Mouse (Mus musculus) c-Kit-positive CD71-positive TER-119-negative erythroid progenitor cells, embryonic 14.5 days (primary cell): ENCODE results near the gene Adgra1.
A peak's percentile ranks its signal among the peaks of the same experiment; 100 is the strongest.

ENCODE experiments used
- DNase-seq: peaks from one replicate; pipeline ENCODE4 v3.0.0-alpha.2; 2013; ENCODE audit warnings: low read depth

Gene Adgra1

DNA sequence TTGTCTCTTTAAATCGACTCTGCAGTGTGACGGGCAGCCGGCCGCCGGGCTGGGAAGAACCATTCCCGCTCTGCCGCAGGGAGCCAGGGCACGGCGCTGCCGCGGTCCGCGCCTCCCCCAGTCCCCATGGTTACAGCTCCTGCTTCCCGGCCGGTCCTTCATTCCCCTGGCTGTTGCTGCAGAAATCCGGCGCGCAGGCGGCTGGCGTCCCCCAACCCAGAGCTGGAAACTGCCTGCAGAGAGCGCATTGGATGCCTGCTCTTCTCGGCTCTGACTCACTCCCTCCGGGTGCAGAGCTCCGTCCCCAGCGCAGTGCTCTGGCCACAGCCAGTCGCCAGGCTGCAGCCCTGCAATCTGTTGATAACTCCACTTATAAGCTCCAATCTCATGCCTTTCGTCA is at the start of gene Adgra1:
Gene Adgra1, plus strand, starts transcription at position 139 of the 400 bp plus-strand sequence.
- no peak for DNase-seq

DNA sequence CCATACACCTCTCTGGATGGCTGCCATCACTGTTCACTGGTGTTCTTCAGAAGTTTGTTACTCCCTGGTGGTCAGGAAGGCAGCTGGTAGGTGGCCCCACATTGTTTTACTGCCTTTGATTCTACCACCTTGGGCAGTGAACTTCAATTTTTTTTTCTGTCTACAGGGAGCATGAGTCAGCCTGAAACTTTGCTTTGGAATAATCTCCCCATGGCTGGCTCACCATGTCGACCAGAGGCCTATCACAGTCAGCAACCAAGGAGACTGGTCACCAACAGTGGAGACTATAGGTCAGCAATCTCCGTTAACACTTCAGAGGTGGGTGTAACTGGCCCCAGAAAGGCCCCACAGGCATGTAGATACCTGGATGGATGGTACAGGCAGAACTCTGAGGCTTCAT is 46.6 kb upstream of the Adgra1 start:
- no peak for DNase-seq

DNA sequence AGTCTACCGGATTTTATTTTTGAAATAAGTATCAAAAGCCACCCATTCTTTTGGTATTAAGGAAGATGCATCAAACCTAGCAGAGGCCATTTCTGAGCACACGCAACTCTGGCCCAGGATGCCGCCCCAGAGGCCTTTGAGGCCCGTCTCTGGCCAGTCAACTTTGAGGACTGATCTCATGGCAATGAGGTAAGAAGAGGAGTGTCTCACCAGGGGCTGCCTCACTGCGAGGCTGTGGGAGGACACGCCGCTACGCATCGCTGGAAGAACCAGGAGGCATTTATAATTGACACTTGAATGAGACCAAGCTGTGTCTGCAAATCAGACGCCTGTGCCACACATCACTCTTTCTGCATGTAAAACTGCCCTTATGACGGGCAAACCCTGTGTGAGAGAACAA is 45.0 kb upstream of the Adgra1 start:
- DNase-seq = no peak

DNA sequence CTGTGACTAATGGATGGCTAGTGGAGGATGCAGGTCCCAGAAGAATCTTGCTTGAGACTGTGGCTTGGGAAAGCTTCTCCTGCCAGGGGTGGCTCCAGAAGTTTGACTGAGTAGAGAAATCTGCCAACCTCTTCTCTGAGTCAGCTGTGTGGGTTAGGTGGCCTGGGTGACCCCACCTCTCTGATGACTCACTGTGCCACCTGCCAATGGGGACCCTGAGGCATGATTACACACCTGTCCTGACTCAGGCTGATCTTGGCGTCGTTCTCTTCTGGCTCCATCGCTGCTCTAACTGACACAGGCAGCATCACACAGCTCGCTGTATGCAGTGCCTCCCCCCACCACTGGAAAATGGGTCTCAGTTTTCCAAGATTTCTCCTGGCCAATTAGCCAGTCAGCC is 44.3 kb upstream of the Adgra1 start:
- no peak for DNase-seq

DNA sequence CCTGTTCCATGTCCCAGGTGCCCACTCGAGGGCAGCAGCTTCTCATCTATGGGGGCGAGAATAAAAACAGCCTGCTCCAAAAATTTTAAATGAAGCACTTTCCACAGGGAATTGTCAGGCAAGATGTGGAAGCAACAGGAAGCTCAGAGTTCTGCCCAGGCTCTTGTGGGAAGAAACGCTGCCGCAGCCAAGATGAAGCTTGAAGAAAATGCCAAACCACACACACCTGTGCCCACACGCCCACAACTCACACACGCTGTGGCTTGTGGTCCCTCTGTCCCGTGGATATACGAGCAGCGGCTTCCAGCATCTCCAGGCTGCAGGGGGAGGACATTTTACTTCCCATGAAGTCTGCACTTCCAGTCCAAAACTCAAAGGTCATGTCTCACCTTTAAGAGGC is 42.4 kb upstream of the Adgra1 start:
- no peak for DNase-seq

DNA sequence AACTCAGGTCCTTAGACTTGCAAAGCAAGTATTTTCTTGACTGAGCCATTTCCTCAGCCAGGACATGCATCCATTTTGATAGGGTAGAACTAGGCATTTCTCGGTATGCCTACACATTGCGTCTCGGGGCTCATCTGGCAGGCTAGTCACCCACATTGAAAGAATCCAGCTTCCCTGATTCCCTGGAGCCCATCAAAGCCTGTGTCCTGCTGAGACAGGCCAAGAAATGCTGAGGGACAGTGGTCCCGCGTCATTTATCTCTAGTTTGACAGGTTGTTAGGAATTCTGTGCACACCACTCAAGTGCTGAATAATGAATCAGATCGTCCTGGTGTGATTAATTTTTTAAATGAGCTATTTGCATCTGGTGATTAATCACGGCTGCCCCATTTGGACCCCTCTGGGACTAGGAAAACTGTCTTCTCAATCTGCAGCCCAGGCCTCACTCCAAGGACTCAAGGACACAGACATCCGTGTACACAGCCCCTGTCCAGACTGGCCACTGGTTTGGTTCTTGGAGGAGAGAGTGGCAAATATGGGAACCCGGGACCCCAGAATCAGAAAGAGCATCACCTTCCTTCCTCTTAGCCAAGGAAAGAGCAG is 38.9 kb upstream of the Adgra1 start:
- DNase-seq = no peak

DNA sequence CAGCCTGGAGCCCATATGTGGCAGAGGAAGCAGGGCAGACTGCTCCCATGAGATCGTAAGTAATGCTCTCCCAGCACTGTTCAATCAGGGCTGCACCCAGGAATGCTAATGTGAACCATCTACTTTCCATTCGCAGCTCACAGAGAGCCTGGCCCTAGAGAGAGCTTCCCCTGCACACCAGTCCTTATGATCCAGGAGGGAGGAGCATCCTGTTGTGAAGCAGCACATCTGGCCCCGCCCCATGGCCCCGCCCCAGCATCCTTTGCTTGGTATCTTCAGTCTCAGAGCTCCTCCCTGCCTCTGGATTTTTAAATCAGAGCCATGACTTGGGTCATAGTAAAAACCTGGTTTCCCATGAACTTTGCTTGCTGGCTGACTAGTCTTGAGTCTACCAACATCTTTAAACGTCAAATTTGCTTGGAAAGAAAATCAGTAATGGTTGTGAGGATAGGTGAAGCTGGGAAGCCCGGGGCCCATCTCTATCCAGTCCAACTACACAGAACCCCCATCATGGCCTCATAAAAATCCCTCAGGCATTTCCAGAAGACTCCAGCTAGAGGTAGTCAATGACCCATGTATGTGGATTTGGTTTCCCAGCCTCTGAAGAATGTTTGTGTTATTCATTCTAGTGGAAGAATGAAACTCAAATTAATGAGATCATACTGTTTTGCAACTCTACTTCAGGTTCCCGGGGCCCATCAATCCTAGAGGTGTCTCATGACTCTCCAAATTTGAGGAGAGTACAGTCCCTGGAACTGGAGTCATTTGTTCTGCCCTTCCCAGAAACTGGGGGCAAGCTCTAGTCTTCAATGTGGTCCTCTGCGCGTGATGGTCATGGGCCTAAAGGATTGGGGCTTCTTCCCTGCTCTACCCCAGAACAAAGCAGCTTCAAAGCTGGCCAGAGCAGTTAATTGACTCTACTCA is 36.5 kb upstream of the Adgra1 start:
- DNase-seq = no peak

DNA sequence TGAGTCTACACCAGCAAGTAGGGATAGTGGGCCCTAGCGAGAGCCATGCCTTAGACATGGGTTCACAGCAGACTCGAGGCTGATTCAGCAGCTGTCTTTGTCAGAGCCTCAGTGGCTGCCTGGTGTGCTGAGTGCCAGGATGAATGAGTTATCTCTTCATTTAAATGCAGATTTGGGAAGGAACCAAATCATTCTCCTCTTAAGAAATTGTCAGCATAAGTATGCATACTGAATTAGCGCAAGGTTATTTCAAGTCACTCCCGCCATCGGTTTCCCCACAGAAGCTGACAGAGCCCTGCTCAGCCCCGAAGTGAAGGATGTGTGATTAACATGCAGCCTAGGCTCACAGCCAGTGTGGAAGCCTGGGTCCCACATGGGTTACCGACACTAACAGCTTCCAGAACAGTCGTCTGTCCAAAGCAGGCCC is 27.8 kb upstream of the Adgra1 start:
- no peak for DNase-seq

DNA sequence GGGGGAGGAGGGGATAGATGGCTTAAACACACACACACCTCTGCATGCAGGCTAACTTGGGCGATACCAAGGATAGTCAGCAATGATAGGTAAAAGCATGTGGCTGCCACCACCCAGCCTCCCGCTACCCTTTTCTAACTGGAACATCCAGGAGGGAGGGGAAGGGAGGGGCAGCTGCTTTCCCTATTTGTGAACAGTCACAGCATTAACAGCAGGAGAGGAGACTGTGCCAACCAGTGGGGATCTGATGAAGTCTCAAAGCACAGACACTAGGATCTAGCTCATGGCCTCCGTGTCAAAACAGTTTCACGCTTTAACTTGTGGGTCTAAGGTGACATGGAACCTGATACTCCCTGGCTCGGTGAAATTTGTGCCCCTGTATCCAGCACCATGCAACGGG is 23.9 kb upstream of the Adgra1 start:
- DNase-seq = no peak

DNA sequence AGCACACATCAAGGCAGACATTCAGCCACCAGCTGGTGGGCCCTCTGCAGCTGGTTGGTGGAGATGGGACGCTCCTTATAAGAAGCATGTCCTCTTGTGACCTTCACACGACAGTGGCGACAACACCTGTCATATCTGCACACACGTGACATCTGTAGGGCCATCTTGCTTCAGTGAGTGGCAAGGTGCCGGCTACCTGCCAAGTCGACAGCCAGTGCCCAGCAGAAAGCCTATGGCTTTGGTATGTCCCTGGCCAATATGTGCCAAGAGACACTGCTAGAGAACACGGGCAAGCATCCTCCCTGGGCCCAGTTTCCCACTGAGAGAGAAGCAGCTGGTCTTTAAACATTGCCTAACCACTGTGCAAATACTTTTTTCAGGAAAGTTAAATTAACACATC is 22.3 kb upstream of the Adgra1 start:
- no peak for DNase-seq

DNA sequence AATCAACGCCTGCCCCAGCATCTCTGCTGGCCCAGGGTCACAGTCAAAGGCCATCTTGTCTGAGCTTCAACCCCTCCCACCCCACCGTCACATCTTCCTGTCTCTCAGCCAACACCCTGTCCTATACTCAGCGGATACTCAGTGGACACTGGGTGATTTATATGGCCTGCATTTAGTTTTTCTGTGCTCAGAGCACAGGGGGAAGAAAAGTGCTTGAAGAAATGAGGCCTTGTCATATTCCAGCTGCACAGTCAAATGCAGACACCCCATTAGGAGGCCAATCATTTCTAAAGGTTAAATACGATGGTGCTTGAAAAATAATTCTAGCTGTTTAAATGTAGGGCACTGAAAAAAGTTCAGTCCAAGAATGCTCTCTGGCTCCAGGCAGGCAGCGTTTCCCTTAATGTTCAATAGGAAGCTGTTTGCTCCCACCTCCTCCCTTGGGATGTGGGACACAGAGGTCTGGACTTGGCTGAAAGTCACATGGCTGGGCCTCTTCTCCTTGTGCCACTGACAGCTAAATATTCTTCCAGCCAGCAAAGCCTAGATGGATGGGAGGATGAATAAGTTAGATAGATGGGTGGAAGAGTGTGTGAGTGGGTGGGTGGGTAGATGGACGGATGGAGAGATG is 20.3 kb upstream of the Adgra1 start:
- DNase-seq = no peak

DNA sequence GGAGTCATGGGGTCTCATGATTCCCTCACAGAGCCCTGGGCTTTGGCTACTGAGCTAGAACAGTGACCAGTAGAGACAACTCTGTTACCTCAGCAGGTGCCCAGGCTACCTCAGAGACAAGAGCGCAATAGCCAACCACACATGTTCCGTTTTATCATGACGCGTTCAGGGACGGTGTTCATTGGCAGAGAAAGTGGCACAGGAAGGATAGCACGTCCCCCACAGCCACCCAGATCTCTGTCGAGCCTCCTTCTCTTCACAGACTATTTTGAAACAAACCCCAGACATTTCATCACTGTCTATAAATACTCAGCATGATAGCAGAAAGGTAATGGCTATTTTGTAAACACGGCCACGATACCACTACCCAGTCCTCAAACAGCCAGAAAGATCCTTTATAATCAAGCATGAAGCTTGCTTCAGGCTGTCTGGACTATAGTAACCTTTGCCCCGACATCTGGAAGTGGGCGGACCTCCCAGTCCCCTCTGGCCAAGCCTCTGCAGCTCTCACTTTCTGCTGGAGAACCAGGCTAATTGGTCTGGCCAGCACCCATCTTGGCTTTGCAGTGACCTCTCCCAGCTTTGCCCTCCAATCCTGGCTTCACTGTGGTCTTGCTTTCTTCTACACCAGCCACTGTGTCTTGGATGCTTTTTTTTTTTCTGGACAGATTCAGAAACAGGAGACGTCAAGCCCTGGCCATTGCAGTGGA is 11.5 kb upstream of the Adgra1 start:
- DNase-seq = no peak

DNA sequence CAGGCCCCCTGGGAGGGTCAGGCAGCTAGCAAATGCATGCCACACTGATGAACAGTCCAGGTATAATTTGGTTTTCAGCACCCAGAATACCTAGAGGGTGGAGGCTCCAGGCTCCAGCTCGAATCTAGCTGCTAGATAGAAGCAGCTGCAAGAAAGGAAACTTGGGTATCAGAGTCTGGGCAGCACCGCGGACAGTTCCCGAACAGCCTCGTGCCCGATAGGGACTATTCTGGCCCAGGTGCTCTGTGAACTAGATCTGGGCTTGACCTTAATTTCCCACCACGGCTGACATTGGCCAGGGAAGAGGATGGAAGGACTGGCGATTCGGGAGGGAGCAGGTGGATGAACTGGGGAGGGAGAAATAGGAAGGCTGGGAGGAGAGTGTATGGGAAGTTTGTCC is 6.3 kb upstream of the Adgra1 start:
- DNase-seq = peak; percentile 1

DNA sequence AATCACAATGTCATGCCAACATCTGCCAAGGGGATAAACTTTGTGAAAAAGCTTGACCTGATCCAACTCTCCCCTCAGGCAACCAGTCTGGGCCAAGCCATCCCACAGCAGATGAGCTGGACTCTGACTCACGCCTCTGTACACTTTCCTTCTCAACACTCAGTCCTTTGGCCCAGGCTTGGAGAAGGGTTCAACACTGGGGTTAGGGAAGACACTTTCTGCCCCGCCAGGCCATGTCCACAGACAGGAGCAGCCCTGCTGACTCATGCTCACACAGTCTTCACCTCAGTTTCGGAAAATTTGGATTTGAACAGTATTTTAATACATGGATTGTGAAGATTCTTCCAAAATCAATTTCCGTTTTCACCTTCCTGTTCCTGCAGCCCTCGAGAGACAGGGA is 442 bp upstream of the Adgra1 start:
- DNase-seq = no peak

DNA sequence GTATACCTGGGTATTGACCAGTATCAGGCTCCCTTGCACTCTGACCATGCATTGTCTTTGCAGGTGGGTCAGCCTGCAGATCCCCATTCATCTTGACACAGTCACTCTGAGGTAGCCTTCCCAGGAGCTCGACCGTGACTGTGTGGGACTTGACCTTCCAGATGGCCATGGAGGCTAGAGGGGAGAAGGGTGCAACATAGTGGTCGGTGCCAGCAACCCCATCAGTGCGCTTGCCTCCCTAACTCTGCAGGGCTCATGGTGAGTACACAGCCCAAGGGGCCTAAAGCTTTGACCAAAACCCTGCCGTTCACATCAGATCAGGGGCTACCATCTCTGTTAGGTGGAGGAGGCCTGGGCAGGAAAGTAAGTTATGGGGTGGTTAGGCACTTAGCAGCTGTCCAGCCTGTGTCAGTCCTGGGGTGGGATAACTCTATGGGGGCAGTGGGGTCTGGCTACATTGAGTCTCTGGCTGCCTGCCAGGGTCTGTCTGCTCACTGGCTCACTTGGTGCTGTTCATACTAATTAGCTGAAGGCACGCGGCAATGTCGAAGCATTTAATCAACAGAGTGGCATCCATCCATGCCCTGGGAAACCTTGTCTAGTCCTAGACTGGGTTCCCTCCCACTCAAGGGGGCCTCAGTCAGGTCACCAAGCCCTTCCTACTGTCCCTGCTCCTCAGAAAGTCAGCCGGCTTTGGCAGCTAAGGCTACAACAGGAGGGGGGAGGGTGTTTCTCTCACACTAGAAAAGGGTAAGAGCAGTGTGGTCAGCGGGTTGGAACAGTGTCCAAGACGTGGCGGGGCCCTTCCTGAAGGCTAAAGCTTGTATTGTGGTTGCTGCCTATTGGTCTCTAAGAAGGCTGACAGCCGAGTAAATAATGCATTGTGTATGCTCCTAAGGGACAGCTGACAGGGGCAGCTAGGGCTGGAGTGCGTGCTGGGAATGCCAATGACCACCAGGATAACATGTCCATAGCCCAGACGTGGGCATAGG is 1.5 kb downstream of the Adgra1 start:
- no peak for DNase-seq

DNA sequence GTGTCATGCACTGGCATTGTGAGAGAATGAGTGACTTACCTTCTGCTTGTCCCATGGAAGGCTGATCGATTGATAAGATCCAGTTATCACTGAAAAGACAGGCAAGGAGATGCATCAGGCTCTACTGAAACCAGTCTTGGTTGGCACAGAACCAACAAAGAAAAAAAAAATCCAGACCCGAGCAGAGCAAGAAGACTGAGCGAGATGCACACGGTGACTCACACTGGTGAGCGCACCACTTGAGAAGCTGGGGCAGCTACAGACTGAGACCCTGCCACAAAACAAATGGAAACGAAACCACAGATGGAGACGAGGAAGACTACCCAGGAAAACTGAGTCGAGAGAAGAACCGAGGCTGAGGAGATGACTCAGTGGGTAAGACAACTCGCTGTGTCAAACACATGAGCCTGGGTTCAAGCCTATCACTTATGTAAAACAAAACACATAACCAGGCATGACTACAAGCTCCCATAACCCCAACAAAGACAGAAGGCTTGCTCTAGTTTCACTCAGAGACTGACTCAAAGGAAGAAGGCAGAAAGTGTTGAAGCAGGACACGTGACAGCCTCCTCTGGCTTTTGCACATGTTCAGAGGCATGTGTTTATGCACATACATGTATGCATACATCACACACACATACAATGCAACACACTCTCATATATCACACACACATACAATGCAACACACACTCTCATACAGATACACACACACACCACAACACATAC is 6.6 kb downstream of the Adgra1 start:
- no peak for DNase-seq

DNA sequence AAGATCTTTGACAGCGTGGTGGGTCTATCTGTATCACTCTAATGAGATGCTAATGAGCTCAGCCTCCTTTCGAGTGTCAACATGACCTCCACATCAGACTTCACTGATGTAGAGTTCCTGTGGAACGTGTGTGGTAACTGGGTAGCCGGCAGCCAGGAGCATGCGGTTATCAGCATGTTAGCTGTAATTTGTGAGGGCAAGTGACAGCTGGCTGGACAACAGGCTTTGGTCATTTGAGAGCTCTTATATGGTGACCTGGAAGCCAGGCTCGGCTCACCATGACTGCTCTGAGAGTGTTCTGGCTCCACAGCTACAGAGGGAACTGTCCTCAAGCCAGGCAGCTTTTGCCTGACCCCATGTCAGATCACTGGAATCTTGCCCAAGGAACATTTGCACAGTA is 8.4 kb downstream of the Adgra1 start:
- no peak for DNase-seq

DNA sequence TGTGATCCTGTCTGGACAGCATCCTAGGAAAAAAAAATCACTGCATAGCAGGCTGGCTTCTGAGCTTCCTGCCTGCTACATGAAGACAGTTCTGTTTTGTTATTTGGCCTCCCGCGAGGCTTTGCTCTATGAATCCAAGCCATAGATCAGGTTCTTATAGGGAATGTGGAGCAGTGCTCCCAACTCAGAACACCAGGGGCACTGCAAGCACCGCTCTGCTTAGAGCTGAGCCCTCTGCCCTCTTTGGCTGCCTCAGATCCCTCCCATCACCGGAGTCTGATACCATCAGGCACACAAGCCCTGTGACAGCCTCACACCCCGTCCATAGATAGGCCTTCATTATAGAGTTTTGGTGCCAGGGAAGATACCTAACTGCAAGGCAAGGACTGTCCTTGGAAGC is 9.2 kb downstream of the Adgra1 start:
- no peak for DNase-seq

DNA sequence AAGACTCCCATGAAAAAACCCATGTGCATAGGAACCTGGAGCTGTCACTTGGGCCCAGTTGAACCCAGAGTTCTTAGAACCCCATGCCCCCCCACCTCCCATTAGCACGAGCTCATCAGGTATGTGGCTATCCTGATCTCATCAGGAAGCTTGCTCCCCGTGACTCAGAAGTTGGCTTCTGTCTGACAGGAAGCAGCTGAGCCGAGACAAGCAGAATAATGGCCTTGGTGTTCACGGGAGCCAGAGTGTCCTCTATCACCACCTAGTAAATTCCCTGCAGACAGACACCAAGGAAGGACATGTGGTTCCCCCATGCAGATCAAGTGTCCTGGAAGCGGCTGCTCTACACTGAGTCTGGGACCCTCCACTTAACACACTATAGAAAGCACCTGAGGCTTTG is 9.8 kb downstream of the Adgra1 start:
- no peak for DNase-seq

DNA sequence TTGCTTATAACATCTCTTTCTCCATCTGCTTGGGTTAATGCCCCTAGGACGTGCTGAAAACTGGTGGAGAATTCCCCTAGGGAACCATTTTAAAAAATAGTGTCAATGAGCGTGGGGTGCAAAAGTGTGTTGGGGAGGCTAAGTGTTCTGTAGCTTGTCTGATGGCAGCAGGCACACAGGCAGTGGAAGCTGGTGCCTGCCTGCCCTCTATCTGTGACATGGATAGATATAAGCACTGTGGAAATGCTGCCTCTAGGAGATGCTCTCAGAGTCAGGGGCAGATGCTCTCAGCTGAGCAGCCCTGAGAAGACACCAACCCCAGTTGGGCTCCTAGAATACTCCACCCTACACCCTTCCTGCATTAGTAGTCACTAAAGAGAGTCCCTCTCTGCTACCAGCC is 11.1 kb downstream of the Adgra1 start:
- no peak for DNase-seq

DNA sequence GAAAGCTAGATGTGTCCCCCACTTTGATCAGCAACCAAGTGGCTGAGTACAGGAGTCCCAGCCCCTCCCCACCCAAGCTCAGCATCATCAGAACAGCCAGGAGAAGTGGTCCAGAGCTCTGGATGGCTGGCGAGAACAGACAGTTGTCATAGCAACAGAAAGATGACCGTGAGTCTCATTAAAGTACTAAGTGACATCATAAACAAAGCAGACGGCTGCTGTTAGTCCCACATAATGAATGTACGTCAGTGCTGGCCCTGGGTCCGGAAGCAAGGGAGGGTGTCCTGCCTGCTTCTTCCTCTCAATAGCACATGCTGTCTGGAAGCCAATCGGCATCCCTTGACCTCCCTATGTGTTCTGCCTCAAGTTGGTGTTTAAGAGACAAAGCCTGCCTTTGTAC is 16.2 kb downstream of the Adgra1 start:
- no peak for DNase-seq
